Mouse (Mus musculus): ENCODE measurements around the gene Six1.
A peak's percentile ranks its signal among the peaks of the same experiment; 100 is the strongest.
"Not testable (repeated sequence)": the region's sequence is repeated elsewhere in the genome, so short reads cannot be mapped to it uniquely, and the experiment has no call there.

The Six1 gene

DNA sequence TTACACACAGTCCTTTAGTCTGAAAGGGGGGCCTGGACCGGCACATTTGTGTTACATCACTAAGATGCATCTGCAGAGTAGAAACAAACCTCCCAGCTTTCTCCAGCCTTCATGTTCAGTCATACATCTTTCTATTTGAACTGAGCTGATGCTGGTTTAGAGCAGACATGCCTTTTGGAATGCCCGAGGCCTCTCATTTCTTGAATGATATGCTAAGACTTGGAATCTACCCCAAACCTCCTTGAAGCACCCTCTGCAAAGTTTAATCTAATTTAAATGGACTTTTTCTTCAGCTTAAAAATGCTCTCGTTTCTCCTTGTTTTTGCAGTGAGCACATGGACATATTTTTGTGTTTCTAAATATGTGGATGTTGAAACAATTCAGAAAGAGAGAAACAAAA, 21.0 kb downstream of the Six1 start:
- DNase-seq, result no peak

DNA sequence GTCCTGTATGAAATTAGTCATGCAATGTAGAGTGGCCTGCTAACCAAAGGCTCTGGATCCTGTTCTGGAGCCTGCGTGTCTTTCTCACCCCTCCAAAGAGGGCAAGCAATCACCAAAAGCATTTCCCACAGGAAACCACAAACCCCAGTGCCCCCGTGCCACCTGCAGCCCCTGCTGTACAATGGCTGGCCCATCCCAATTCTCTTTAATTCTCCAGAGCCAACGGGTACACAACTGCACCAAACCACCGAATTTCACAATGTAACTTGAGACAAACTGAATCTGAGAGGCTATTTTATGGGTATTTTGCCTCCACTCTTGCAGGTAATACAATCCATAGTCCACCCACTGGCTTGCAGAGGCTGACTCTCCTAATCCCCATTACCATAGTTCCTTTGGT, 22.4 kb downstream of the Six1 start:
- no peak for DNase-seq

DNA sequence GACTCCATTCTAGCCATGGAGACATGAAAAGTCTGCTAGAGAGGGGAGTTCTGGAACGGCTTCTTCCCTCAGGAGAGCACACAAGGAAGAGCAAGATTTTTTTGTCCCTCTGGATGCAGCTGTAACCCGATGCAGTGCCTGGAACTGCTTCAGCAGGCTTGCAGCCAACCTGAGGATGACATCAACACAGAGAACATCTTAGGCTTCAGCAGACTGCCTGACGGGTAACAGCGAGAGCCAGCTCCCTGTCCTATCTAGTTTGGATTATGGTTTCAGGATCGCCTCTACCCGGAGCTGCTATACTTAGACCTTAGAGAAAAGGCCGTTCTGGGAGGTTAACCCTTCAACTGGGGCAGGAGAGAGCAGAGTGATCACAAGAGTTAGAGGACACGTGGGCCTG, 28.2 kb downstream of the Six1 start:
- no peak for DNase-seq

DNA sequence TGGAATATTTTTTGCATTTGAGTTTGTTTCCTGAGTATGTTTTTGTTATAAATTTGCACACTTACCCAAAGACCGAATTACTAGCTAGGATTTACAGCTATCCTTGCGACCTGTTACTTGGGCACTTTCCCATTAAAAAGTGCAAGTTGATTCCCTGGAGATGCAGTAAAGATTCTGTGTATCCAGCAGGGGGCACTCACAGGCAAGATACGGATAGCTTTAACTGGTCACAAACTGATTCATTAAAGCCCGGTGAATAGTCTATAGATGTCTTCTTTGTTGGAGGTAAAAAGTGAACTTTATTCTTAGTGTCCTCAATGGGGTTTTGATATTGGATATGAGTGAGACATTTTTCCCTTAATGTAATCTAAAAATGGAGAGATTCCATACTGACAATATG, 32.7 kb downstream of the Six1 start:
- DNase-seq, result peak; percentile 83

DNA sequence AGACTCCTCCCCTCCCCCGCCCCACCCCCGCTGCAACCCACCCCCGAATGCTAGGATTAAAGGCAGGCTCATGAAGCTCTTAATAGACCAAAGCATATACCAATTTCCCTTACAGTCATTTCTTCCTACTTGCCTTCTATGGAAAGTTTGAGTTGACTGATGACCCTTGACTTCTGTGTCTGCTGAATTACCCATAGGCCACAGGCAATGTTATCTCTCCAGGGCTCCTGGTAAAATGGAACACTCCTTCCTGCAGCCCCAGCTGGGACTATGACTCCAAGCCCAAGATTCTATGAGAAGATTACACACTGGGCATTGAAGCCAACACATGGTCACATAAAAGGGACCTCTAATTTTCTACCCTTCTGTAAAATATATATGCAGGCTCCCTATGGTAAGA, 33.3 kb downstream of the Six1 start:
- no peak for DNase-seq

DNA sequence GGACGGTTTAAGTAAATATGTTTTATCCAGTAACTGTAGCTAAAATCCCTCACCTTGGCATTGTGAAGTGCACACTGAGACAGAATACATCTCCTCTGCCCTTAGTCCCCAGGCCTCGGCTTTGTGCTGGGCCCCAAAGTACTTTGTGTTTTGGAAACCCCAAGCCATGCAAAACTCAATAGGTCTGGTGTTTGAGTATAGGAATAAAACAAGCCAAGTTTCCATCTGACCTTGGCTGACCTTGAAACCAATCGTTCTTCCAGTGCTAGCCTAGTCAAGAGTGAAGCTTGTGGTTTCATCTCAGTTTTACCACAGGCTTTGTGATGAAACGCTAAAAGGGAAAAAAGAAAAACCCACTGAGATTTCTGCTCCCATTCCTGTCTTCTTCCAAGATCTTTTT, 34.8 kb downstream of the Six1 start:
- DNase-seq, result no peak

DNA sequence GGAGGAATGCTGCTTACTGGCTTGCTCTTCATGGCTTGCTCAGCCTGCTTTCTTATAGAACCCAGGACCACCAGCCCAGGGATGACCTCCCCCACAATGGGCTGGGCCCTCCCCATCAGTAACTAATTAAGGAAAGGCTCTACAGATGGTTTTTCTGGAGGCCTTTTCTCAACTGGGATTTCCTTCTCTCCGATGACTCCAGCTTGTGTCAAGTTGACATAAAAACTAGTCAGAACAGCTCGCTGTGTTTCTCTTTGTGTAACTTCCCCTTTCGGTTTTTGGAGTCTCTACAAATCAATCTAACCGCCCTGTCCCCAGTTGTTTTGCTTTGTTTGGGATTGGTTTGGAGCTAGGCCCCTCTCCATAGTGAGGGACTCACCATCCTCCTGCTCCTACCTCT, 37.5 kb downstream of the Six1 start:
- DNase-seq, result no peak

DNA sequence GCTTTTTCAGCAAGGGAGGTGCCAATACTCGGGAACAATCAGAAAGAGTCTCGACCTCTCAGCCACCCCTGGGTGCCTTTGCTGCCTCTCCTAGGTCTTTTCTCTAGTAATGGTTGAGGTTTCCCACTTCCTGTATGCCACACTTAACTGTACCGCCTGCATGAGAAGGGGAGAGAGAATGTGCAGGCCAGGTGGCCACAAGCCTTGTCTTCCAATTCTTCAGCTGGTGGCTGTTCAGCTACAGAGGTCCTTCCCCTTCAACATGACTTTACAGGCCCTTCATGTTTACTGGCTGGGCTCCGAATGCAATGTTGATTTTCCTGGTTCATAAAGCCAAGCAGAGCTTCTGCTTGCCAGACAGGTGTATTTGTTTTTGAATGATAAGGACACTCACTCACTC, 39.4 kb downstream of the Six1 start:
- DNase-seq, result peak; percentile 37

DNA sequence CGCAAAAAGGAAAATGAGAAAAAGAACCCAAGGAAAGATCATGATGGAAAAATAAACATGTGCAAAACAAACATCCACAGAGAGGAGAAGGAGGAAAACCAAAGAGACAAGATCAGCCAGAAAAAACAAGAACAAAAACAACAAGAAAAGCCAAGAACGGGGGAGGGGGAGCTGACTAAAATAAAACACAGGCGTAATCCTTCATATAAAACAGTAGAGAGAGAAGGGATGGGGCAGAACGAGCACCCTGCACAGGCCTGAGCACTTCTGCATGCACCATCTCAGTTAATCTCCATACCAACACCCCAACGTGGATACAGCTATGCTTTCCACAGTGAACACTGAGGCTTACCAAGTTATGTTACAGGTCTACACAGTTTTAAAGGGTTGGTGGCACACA, 40.9 kb downstream of the Six1 start:
- no peak for DNase-seq

DNA sequence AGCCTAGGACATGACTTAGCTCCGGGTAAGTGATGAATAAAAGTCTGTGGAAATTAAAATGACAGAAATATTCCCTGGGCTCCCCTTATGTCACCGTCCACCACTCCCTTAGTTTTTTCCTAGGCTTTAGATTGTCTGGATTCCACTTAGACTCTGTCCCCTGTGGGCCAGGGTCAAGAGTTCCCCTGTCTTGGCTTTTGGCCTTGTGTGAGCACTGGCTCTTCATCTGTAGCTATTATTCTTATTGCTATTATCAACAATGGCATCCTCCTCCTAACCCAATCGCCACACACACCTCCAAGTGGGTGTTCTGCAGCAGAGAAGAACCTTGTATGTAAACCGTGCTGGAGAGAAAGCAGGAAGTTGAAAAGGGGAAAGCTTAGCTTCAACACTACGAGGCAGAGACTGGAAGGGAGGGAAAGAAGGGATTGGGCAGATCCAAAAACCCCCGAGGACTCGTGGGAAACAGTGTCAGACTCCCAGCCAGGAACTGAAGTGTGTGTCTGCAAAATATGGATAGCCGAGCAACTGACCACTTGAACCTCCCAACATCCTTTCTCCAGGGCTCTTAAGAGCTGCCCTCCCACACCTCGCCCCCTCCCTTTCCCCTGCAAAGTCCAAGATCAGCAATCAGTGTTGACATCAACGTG, 41.4 kb downstream of the Six1 start:
- DNase-seq, result no peak

DNA sequence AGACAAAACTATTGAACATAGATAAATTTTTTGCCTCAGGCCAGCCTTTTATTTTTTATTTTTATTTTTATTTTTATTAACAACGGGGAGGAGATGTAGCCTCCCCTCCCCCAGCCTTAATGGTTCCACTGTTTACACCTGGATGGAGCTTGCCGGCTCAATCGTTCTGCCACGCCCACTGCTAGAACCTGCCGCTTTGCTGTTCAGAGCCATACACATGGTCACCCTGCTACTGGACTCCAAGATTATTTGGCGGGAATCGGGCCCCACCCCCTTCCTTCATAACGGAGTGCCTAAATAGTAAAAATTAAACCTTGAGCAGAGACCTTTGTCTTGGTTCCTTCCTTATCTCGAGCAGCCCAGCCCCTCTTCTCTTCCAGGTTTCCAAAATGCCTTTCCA, 50.8 kb downstream of the Six1 start:
- DNase-seq, result not testable (repeated sequence)

DNA sequence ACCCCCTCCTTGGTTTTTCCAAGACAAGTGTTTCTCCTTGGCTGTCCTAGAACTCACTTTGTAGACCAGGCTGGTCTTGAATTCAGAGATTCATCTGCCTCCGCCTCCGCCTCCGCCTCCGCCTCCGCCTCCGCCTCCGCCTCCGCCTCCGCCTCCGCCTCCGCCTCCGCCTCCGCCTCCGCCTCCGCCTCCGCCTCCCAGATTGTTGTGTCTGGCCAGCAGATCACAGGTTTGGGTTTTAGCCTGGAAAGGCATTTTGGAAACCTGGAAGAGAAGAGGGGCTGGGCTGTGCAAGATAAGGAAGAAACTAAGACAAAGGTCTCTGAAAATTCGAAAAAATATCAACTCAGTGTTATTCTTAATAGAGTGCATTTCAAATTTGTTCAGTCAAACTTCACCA, 51.4 kb downstream of the Six1 start:
- peak; percentile 64 for DNase-seq

DNA sequence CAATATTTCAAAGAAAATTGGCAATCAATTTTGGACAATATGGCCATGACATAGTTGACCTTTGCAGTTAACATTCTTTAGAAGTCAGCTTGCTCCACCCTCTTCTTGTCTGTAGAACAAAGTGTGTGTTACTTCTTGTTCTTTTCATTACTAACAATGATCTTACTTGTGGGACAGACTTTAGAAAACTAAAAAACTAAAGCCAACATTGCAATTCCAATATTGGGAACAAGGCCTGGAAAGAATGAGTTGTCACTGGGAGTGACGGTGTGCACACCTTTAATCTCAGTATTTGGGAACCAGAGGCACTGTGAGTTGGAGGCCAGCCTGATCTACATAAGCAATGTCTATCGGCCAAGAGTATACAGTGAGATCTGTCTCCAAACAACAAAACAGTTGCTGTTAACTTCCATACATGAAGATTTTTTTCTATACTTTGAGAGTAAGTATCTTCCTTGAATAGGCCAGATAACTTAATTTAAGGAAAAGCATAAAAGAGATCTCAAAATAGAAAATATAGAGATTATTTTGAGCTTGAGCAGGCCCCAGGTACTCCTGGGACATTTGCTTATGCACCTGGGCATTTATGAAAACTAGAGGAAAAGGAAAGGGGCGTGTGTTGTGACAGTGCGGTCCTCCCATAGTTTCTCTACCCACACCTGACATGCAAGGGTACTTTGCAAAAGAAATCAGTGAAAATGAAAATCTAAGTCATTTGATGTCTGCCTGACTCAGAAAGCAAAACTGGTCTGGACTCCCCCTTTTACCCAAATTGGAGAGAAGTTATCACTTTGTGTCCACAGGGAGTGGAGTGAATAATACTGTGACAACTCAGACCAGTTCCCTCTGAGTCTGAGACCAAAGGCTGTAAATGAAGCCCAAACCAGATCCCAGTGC, 55.3 kb downstream of the Six1 start:
- no peak for DNase-seq

DNA sequence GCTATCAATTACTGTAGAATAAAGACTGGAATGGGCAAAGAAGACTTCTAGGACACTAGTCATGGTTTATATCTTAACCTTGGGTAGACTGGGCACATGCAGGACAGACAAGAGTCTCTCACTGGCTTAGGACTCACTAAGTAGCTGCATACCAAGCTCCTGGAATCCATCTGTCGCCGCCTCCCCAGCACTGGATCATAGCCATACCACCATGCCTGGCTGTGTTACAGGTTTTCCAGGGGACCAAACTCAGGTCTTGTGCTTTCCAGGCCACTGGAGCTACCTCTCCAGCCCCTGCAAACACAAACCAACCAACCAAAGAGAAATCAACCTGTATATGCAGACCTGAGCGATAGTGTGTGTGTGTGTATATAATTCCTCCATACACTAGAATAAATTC, 57.0 kb downstream of the Six1 start:
- no peak for DNase-seq

All from thymus, postnatal 4 days (tissue).